Mouse (Mus musculus) thymus, adult 2 months (tissue): Measurements from ENCODE around the gene Snd1.

Experiments used
- CTCF ChIP-seq: fragments of 200-500 bp; IDR thresholded peaks from 2 replicates; pipeline ENCODE4 v1.5.1; 2012; ENCODE audit warnings: mild to moderate bottlenecking, control low read depth, low read length, moderate library complexity, borderline replicate concordance; ENCODE audit not compliant: control insufficient read depth, poor library complexity, insufficient read depth; ENCODE audit errors: extremely low read depth
- POLR2A ChIP-seq: fragments of 200-500 bp; IDR thresholded peaks from 2 replicates; pipeline ENCODE4 v1.6.1; 2012; ENCODE audit warnings: mild to moderate bottlenecking, low read length, control low read depth, moderate library complexity; ENCODE audit not compliant: control insufficient read depth, poor library complexity, insufficient read depth; ENCODE audit errors: extremely low read depth

GRCm38 (mm10) chr6:28464630-28465029, 10.3 kb upstream of the Snd1 start:
- TF ChIP-seq CTCF (no peak), POLR2A (no peak)
